Mouse (Mus musculus) heart, embryonic 11.5 days (tissue): ENCODE results near the gene Tmem181a. TPM values are rescaled to one million over a fixed set of nuclear protein-coding genes. Genes with fewer than 3 reads are reported as not detected.
"Not testable (repeated sequence)": the region's sequence is repeated elsewhere in the genome, so short reads cannot be mapped to it uniquely, and the experiment has no call there.

Source experiments
- ATAC-seq: fragments of 200-750 bp; cut with Nextera tagmentation; replicated peaks from 2 replicates; pipeline ENCODE4 v1.8.0; 2017; ENCODE audit warnings: moderate library complexity; ENCODE audit not compliant: insufficient number of reproducible peaks, low FRiP score, low TSS enrichment
- H3K27ac ChIP-seq: fragments of 300-500 bp; sonication (generic); 2 replicates; pipeline ENCODE4 v1.5.1; 2014; ENCODE audit warnings: mild to moderate bottlenecking, low read depth, low read length
- H3K27me3 ChIP-seq: fragments of 300-500 bp; sonication (generic); 2 replicates; pipeline ENCODE4 v1.6.1; 2014; ENCODE audit warnings: mild to moderate bottlenecking, low read length, mixed read lengths; ENCODE audit not compliant: control insufficient read depth, insufficient read depth
- H3K36me3 ChIP-seq: fragments of 300-500 bp; sonication (generic); 2 replicates; pipeline ENCODE4 v1.6.1; 2014; ENCODE audit warnings: mild to moderate bottlenecking, low read length, moderate library complexity, mixed read lengths; ENCODE audit not compliant: control insufficient read depth, insufficient read depth
- H3K4me1 ChIP-seq: fragments of 300-500 bp; sonication (generic); 2 replicates; pipeline ENCODE4 v1.6.1; 2014; ENCODE audit warnings: low read length; ENCODE audit not compliant: control insufficient read depth, insufficient read depth
- H3K4me2 ChIP-seq: fragments of 300-500 bp; sonication (generic); 2 replicates; pipeline ENCODE4 v1.6.1; 2014; ENCODE audit warnings: mild to moderate bottlenecking, moderate library complexity
- H3K4me3 ChIP-seq: fragments of 300-500 bp; sonication (generic); 2 replicates; pipeline ENCODE4 v1.5.1; 2014; ENCODE audit warnings: low read depth, low read length
- H3K9ac ChIP-seq: fragments of 300-500 bp; sonication (generic); 2 replicates; pipeline ENCODE4 v1.6.1; 2014; ENCODE audit warnings: mild to moderate bottlenecking, low read depth, low read length, moderate library complexity
- H3K9me3 ChIP-seq: fragments of 300-500 bp; sonication (generic); replicated peaks from 2 replicates; pipeline ENCODE4 v1.6.1; 2016; ENCODE audit warnings: low read length; ENCODE audit not compliant: control insufficient read depth
- WGBS: fragments of 180-500 bp; shearing (Covaris S2); extraction: QIAGEN DNeasy Blood & Tissue Kit; methylation state at CpG from one replicate; pipeline ENCODE4 v1.1.7; 2014; ENCODE audit not compliant: insufficient replicate concordance; 5-methylcytosine and 5-hydroxymethylcytosine counted together
- polyA plus RNA-seq: library from polyadenylated mRNA; unstranded; fragments of >200 nt; fragmentation: Nextera tagmentation; extraction: Ambion mirVana; gene quantifications from 2 replicates; pipeline ENCODE4 v1.2.1, GENCODE M21; 2014

Tmem181a gene
- polyA plus RNA-seq, 1 experiment from 2014 or later = 18.6 TPM

DNA sequence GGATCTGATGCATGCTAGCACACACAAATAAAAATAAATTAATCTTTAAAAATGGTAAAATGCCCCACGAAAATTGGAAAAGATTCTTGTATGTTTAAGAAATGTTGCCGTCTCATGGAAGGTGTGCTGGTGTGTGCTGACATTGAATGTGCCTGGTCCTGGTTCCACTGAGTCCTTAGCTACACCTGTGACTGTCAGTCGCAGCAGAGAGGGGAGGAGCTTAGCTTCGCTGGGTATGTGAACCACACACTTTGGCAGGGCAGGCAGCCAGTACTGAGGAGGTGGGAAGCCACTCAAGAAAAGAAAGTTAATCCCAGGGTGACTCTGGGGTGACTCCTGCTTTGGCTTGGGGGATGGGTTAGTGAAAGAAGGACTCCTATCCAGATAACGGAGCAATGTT lies 37.2 kb downstream of the Tmem181a start:
- WGBS = no CpG with 5 or more reads among the region's 5 CpGs
- H3K4me1 ChIP-seq, H3K9me3 ChIP-seq, H3K27me3 ChIP-seq, H3K4me3 ChIP-seq, H3K9ac ChIP-seq, ATAC-seq, H3K36me3 ChIP-seq, H3K4me2 ChIP-seq, H3K27ac ChIP-seq: not testable (repeated sequence)

DNA sequence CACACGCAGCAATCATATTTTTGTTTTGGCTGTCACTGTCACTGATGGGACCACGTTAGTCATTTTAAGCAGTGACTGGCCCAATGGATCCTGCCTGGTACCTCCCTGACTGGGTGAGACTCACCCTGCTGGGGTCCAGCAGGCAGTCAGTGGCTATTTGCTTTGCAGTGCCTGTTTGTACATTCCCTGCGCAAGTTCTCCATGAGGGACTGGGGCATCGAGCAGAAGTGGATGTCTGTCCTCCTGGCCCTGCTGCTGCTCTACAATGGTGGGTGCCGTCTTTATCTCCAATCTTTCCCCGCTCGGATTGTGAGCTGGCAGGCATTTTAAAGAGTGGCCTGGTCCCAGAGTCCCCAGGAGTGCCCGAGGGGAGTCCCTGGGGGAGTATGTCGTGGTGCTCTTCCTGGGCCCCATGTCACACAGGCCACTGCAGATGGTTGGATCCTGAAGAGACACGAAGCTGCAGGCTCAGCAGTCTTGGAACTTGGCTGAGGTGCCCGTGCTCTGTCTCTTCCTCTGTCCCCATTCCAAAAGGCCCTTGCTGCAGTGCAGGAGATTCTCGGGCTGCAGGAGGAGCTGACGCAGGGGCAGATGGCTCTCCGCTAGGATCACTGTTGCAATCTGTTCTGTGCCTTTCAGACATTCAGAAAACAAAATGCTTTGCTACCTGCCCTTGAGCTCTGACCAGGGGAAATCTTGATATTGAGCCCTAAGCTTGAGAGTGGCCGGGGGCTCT lies 40.6 kb downstream of the Tmem181a start:
- H3K4me2 ChIP-seq, H3K27me3 ChIP-seq, H3K36me3 ChIP-seq, H3K9ac ChIP-seq, H3K9me3 ChIP-seq, H3K27ac ChIP-seq, ATAC-seq, H3K4me3 ChIP-seq, H3K4me1 ChIP-seq: not testable (repeated sequence)
- WGBS = 85% methylated on average over 9 of the region's 15 CpGs

GRCm38 (mm10) chr17:6300190-6300863 lies 43.7 kb downstream of the Tmem181a start:
- not testable (repeated sequence) for H3K4me2 ChIP-seq, H3K4me3 ChIP-seq, H3K4me1 ChIP-seq, H3K9ac ChIP-seq, H3K9me3 ChIP-seq, ATAC-seq, H3K36me3 ChIP-seq, H3K27ac ChIP-seq, H3K27me3 ChIP-seq
- 70% methylated on average over 5 of the region's 12 CpGs for WGBS

GRCm38 (mm10) chr17:6304891-6305290 lies 48.2 kb downstream of the Tmem181a start:
- ATAC-seq, H3K27me3 ChIP-seq, H3K4me2 ChIP-seq, H3K9me3 ChIP-seq, H3K27ac ChIP-seq, H3K9ac ChIP-seq, H3K4me3 ChIP-seq, H3K4me1 ChIP-seq, H3K36me3 ChIP-seq: not testable (repeated sequence)
- 88% methylated on average over 5 of the region's 6 CpGs for WGBS

DNA sequence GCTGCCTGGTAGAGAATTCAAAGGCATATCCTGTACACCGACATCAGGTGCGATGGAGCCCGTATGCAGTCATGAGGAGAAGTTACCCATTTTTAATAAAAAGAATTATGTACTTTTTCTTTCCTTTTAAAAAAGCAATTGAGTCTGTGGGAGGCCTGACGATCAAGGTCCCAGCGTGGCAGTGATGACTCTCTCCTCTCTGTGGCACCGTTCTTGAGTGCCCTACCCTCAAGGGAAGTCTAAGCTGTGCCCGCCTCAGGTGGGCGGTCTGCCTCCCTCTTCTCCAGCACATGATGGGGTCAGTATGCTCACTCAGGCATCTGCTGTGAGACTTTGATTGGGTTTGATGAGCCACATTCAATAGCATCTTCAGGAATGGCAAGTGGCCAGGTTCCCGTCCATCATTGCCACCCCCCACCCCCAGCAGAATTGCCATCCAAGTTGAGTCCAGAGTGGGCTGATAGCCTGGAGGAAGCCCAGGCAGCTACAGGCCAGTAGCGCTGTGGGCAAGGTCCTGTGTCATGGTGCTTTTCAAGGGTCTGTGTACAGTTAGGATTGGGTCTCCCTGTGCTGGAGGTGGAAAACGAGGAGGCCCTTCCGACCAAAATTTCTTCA lies 49.1 kb downstream of the Tmem181a start:
- 86% methylated on average over 10 of the region's 12 CpGs for WGBS
- not testable (repeated sequence) for H3K9ac ChIP-seq, H3K4me2 ChIP-seq, H3K4me3 ChIP-seq, H3K36me3 ChIP-seq, H3K9me3 ChIP-seq, H3K27ac ChIP-seq, ATAC-seq, H3K4me1 ChIP-seq, H3K27me3 ChIP-seq

DNA sequence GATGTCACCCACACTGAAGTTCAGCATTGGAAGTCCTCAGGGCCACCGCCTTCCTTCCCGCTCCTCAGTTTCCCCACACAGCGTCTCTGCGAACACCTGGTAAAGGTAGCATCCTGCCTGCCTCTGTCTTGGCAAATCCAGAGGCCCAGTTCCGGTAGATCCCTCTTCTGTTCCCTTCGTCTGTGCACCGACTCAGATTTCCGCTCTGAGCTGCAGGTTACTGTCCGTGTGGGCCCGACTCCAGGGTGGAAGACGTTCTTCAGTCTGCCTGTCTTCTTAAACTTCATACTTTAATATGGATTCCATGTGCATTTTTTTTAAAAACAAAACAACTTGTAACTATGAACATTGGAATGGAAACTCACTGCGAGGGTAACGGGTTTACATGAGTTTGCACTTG lies 49.8 kb downstream of the Tmem181a start:
- not testable (repeated sequence) for H3K9ac ChIP-seq, H3K36me3 ChIP-seq, ATAC-seq, H3K27ac ChIP-seq, H3K9me3 ChIP-seq, H3K4me1 ChIP-seq, H3K4me2 ChIP-seq, H3K27me3 ChIP-seq, H3K4me3 ChIP-seq
- 96% methylated on average over 9 of the region's 13 CpGs for WGBS

DNA sequence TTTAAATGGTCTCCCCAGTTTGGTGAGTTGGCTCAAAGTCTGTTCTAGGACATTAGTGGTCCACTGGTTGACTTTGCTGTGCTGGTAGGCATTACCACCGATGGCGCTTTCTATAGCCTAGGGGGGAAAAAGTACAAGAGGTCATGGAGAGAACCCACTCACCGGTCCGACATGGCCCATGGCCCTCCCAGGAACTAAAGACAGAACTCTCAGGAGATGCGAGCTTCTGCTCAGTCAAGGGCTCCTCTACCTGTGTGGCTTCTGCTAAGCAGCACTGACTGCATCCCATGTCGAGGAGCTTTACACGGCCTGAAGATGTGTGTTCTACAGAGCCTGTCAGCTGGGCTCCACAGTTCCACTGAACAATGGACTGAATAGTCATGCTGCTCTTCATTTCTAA lies 55.1 kb downstream of the Tmem181a start:
- H3K4me2 ChIP-seq, H3K4me3 ChIP-seq, H3K9me3 ChIP-seq, H3K4me1 ChIP-seq, ATAC-seq, H3K9ac ChIP-seq, H3K27me3 ChIP-seq, H3K27ac ChIP-seq, H3K36me3 ChIP-seq: not testable (repeated sequence)
- 88% methylated on average over 7 of the region's 7 CpGs for WGBS

DNA sequence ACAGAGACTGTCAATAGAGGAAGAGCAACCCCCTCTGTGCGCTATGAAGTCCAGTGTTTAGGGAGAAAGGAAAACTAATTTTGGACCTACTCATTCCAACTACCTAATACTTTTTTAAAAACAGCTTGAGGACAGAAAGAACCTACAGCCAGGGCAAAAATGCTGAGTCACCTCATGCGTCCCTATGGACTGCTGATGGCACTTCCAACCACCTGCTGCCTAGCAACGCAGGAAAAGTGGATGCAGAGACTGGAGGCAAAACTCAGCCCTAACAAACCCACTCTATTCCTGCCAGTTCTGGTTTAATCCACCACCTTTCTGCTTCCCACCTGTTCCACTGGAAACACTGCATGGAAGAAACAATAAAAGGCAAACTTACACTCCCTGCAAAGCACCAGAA lies 56.1 kb downstream of the Tmem181a start:
- H3K27me3 ChIP-seq, ATAC-seq, H3K4me2 ChIP-seq, H3K9me3 ChIP-seq, H3K27ac ChIP-seq, H3K36me3 ChIP-seq, H3K9ac ChIP-seq, H3K4me1 ChIP-seq, H3K4me3 ChIP-seq: not testable (repeated sequence)
- WGBS = 84% methylated on average over 3 of the region's 3 CpGs
